Mouse (Mus musculus) layer of hippocampus, postnatal 14 days (tissue): Measurements from ENCODE around the gene Lamc1. TPM values are rescaled to one million over a fixed set of nuclear protein-coding genes. Genes with fewer than 3 reads are reported as not detected.

Experiments
- DNase-seq, 2 experiments: peaks; one replicate each; pipeline ENCODE4 v3.0.0; 2021 to 2022; ENCODE audit warnings: low spot score in 2 of 2, mixed read lengths in 1 of 2
- total RNA-seq, 2 experiments: library from RNA; stranded (reverse); gene quantifications; 2 replicates each; pipeline ENCODE4 v1.2.3; 2021

Gene Lamc1
- total RNA-seq, 2 experiments from 2014 or later: 43.3 to 49.1 TPM

DNA sequence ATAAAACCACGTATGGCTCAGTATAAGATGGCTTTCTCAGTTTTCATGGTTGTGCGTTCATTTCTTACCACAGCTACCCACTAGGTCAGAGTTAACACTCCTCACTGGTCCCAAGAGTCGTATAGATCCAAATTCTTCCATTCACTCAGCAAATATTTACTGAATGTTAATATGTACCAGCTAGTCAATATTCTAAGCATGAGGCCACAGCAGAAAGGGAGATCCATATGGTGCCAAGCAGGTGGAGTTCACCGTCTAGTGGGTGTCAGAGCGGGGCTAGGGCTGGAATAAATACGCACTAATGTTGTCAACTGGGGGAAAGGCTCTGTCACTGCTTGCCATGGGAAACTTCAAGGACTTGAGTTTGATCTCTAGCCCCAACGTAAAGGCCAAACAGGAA is 64.9 kb downstream of the Lamc1 start:
- no peak for DNase-seq

DNA sequence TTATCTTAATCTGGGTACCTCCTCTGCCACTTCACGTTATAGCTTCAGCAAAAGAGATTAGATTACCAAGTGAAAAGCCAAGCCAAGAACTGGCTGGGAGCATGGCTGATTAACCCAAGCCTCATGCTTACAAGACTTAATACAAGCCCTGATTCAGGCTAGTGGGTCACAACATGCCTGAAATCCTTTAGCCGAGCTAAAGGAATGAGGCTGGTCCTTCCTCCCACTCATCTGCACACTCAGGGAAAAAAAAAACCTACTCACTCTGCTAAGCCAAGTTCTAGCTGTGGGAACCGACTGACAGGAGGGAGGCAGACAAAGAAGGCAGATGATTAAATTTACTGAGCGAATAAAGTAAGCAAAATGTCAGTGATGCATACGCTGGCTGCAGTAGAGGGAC is 65.7 kb downstream of the Lamc1 start:
- DNase-seq: no peak

DNA sequence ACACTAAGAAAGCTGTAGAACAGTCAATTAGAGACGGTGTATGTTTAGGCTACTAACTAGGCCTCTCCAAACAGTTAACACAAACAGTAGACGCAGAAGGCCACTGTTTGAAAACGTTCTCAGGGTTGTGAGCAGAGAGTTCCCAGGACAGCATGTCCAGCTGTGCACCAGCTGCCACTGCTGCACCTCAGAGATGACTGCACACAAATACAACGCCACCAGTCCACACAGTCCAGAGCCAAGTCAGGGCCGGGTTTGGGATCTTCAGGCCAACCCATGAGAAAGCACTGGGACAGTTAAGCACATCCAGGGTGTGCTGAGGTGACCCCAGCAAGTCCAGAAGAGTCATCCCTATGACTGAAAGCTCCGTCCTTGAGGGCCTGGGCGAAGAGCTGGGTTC is 67.0 kb downstream of the Lamc1 start:
- no peak for DNase-seq

DNA sequence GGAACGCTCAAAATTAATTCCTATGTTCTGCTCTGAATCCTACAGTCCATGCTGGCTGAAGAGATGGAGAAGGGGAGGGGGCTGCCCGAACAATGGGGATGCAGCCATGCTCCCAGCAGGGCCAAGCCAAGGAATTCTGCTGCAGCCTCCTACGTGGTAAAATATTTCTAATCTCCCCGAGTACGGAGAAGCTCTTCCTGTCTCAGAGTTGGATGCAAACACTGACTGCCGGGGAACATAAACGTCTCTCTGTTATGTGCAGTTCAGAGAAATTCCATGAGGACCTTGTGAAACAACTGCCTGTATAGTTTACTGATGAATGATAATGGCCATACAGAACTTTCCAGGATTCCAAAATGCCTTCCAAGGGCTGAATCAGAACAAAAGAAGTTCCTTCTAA is 67.5 kb downstream of the Lamc1 start:
- DNase-seq: no peak

DNA sequence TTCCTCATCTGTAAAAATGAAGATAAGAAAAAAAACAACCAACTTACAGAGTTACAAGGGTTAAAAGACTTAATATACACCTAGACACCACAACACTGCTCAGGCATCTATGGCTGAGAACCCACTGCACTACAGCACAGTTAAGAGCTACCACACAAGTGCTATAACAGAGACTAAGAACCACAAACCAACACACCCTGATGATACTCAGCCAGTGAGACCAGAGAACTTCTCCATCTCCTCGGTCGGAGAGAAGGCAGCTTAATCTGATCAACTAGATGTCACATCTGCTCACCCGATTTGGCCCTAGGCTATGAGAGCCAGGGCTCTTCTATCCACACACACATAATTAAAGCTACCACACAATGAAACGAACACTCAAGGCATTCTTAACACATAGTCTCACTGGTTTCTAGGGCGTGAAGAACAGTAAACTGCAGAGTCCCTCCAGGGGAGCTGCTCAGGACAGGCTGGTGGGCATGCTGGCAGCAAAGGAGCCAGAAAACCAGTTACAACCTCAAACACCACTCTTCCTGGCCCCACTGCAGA is 72.8 kb downstream of the Lamc1 start:
- no peak for DNase-seq

DNA sequence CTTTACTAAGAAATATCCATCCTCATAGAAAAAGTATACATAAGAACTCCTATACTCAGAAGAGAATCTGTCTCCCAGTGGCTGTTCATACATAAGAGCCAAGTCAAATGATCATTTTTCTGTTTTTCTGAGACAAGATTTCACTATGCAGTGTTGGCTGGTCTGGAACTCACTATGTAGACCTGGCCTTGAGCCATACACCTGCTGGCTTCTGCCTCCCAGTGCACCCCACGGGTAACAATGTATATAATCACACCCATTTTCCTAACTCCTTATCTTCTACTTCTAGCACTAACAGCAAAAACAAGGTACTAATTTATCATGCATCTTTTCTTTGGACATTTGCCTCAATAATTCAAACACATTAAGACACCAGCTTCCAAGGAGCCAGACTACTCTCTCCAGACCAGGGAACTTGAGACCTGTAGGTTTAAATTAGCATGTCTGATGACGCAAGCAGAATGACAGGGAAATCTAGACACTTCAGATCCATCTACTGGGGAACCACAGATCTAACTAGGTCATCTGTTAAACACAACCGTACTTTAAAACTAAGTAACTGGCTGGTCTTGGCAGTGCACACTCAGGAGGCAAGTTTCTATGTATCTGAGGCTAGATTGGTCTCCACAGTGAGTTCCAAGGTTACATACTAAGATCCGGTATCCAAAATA is 79.9 kb downstream of the Lamc1 start:
- no peak for DNase-seq

DNA sequence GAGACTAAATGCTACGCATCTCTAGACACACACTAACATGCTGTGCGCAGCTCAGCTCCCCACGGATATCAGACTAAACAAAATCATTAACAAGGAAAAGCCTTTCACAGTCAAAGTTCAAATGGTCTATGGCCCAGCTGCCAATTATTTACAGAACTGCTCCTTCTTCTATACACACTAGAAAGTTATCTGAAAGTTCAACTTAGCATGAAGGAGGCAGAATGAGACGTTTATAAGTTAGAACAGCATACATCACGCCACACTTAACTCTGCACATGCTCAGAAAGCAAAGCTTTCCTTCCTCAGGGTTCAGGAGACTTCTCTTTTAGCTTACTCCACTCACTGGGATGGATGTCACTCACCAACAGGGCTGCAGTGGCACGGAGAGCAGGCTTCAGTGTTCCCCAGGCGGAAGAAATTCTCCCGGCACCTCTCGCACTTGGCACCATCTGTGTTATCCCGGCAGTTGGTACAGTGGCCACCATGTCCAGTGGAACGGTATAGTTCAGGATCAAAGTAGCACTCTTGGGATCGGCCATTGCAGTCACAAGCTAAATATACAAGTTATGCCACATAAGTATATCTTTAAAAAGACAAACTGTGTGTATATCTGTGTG is 80.9 kb downstream of the Lamc1 start:
- DNase-seq: no peak

DNA sequence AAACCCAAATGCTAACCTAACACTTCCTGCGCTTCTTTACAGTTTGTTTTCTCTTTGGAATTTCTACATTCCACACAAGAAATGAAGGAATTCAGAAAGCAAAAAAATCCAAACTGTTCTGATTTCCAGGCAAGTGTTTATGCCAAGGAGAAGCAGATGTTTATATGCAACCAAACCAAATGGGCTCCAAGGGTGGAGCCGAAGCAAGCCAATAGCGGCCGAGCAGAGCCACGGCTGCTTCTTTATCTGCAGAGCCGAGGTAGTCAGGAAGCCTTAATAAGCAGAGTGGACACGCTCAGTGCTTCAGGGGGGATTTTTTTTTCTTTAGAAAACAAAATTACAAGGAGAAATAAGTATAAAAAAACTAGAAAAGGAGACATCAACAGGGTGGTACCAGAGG is 91.2 kb downstream of the Lamc1 start:
- no peak for DNase-seq

DNA sequence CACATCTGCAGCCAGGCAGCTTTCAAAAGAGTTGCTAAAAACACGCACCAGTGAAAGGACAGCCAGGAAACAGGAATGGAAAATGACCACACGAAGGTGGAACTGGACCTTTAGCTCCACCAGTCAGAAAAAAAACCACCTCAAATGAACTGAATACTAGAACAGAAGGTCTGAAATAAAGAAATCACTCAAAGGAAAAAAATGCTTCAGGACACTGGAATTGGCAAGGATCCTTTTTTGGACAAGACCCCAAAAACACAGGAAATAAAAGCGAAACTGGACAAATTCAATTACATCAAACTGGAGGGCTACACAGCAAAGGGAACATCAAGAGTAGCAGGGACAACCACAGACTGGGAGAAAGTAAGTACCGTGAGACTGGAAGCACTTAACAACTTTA is 97.0 kb downstream of the Lamc1 start:
- peak in 1 of 2 experiments; percentile 26 for DNase-seq

DNA sequence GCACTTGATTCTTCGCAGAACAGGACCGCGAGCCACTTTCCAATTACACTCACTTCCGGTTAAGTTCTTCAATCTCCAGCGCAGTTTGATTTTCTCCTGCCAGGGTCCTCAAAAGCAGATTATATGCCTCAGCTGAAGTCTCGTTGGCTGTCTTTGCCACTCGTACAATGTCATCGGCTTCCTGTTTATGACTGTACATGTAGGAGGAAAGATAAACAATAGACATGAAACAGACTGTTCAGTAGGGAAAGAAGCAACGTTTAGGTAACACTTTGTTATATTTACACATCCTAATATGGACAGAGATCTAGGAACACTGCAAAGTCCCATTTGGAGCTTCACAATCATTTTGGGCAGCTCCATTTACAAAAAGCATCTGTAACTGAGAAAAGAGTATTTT is 100.9 kb downstream of the Lamc1 start:
- no peak for DNase-seq

DNA sequence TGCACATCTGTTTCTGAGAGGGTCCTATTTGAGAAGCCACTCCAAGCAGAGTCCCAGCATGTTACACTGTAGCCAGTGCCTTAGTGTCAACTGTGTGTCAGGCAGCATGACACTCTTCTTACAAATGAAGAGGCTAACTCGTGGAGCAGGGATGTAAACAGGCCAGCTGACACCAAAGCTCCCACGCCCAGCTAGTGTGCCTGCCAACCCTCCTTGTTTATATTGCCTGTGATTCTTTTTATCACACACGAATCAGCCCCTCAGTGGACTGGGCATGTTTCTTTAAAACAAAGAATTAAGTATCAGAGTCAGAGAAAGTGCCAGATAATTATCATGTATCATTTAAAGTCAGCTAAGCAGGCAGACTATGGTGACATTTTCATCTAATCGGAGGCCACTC is 104.7 kb downstream of the Lamc1 start:
- no peak for DNase-seq

DNA sequence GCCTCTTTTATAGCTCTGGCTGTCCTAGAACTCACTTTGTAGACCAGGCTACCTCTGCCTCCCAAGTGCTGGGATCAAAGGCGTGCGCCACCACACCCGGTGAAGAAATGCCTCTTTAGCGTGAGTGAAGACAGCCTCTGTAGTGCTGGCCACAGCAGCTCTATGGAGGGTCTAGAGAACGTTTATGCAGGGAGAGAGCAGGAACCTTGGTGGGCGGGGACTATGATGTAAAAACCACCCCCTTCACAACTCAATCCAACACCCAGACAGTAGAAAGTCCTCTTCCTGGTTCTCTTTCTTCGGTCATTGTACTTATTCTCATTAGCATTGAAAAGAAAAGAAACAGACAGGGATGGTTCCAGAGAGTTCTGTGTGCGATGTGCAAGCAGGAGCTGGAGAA is 105.5 kb downstream of the Lamc1 start:
- DNase-seq: no peak

DNA sequence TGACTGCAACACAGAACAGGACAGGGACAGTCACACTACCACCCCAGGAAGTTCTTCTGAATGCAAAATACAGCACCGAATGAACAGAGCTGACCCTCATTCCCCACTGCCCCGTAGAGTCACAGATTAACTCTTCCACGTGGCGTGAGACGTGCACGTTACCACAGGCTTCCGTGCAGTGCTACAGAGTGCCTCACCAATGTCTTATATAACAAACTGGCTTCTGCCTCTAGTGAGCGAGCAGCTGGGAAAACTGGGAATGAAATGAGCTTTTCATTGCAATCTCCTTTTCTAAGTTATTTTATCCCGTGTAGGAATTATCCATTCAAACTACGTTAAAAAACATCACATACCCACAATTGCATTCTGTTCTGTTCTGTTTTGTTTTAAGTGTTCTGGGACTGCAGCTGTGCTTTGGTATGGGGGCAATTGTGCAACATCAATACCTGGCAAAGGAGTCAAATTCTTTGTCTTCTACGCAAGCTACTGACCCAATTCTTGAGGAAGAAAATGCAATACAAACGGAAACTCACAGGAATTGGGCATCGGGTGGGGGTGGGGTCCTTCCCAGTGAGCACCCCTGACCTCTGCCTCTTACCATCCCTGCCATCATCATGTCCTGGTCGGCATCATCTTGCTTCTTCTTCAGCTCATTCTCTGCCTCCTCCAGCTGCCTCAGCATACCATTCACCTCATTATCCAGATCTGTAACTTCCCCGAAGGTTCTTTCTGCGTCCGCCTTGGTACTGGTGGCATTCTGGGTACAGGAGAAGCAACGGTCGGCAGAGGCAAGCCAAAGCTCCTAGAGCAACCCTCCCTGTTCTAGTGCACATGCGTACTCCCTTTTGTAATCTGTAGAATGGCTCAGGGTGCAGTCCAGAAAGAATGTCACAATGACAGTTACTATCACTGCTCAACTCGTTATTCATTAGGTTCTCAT is 106.5 kb downstream of the Lamc1 start:
- peak; percentile 7 to 52 for DNase-seq

DNA sequence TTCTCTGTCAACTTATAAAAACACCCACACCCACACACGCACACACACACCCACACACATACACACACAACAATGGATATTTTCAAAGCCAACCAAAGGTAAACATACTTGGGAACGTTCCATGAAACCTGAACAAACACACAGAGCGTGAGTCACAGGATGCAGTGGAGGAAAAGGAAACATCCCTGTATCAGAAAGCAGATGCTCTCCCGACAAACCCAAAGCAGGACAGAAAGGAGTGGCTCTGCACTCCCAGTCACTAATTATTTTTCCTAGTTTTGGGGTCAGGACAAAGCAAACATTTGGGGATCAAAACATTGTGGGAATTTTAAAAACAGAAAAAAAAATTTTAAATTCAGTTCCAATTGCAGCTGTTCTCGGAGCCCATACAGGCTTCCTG is 108.3 kb downstream of the Lamc1 start:
- DNase-seq: peak in 1 of 2 experiments; percentile 12

DNA sequence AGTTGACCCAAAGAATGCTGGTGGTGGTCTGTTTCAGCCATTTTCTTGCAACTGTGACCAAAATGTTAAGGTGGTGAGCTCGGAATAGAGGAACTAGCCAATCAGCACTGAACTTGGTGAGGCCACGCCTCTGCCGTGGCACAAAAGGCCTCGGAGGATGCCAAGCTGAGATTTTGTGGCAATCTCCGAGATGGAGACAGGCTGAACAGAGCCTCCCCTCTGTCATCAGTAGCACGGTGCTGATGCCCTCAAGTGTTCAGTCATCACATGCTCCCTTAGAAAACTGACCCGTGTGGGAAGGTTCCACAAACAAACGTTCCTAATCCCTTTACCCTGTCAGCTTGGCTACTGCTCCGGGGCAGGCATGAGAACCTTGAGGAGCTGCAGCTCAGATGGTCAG is 113.2 kb downstream of the Lamc1 start:
- no peak for DNase-seq

DNA sequence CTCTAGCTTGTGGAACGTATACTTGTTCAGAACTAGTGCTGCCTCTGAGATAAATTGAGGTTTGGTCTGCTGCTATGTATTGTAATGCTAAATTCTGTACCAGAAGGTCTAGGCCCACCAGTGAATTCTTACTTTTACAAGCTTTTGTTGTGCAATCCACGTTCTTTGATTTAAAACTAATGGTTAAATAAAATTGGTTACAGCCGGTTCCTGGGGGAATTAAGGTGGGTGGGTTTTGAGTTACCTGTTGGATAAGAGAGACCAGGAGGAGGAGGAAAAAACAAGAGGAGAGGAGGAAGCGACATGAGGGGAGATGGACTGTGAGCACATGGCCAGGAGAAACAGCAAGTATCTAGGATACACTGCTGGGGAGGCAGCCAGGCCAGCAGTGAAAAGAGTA is 116.1 kb downstream of the Lamc1 start:
- DNase-seq: no peak

DNA sequence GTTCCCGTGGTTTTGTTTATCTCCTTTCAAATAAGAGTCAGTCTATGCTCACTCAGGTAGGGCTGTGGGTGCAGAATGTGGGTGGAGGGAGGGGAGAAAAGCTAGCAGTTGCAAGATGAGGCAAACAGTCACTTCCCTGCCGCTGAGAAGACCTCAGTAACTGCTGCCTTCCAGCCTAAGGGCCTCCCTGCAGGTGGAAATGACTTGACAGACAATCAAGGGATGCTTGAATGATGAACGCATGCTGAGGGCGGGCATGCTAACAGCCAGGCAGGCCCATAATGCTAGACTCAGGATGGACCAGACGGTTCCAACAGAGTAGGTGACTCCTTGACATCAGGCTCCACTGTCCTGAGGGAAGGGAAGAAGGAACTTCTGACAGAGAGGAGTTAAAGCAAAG is 116.9 kb downstream of the Lamc1 start:
- DNase-seq: no peak

DNA sequence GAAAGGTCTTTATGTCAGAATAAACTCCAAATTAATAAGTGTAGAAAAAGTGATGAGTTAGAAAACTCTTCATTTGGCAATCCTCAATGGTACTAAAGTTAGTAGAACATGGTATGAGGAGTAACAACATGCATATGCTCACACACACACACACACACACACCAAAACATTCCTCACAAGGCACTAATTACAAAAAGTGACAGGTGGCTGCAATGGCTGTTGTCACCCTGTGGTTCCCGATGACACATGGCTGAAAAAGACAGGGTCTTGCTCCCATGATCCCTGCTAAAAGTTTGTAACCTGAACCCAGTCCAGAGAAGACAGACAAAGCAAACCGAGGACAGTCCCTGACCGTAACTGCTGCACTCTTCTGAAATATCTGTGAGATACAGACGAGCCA is 121.6 kb downstream of the Lamc1 start:
- DNase-seq: no peak

DNA sequence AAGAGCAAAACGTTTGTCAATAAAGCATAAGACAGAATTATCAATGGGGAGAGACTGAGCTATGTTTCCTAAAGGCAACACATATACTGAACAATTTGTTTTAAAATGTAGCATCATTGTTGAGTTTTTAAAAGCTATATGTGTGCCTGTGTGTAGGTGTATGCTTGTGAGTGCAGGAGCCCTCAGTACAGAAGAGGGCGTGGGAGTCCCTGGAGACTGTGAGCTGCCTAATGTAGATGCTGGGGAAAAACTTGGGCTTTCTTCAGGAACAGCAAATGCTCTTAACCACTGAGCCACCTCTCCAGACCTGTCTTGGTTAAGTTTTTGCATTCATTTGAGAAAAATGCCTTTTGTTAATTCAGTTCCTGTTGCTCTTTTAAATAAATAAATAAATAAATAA is 122.4 kb downstream of the Lamc1 start:
- DNase-seq: no peak

DNA sequence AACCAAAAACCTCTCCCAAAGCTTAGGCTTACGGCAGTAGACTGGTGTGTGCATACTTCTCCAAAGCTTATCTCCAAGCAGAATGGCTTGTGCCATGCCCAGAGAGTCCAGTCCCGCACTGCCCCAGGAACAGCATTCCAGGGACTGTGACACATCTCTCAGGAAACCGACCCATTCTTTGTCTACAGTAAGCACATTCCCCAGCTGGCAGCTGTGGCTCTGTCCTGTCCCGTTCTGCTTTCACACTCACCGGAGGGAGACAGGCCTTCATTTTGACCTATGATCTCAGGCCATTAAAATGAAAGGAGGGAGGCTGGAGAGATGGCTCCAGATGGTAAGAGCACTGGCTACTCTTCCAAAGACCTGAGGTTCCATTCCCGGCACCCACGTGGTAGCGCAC is 130.4 kb downstream of the Lamc1 start:
- DNase-seq: no peak

DNA sequence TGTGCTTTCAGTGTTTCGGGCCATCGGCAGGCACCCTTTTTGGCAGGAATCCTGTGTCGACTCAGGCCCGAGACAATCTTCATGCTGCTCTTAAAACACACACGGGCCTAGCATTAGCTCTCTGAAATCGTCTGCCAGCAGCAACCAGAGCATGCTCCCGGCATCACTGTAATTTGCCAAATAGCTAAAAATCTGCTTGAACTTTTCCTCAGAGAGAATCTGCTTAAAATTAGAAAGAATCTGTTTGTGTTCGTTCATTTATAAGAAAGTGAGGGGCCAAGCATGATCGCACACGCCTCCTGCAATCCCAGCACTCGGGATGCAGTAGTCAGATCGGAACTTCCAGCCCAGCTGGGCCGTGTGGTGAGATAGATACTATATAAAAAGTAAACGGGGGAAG is 131.1 kb downstream of the Lamc1 start:
- DNase-seq: peak in 1 of 2 experiments; percentile 17

DNA sequence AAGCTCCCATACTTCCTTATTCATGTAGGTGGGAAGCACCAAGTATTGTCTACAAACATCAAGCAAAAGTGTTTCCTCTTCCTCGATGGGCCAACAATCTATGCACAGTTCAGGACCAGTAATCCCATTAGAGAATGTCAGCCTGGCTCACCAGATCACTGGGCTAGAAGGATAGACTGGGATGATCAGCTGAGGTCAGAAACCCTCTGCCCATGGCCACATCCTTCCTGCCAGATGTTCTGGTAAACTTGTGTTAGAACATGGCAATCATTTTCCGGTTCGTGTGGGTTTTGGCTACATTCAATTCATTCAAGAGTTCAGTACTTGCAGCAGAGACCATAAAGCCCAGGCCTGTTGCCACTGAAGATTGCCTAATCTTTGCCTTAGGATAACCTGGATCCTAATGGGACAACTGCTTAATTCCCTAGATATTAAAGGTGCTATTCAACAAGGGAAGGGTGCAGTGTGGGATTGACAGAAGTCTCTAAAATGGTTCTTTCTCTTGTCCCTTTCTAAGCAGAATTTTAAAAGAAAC is 135.2 kb downstream of the Lamc1 start:
- DNase-seq: no peak
